Mouse (Mus musculus) neural tube, embryonic 15.5 days (tissue): ENCODE results near the gene Tbx6. TPM values are rescaled to one million over a fixed set of nuclear protein-coding genes. Genes with fewer than 3 reads are reported as not detected.
A peak's percentile ranks its signal among the peaks of the same experiment; 100 is the strongest.

Source experiments
- ATAC-seq: fragments of 200-750 bp; cut with Nextera tagmentation; 2 replicates; pipeline ENCODE4 v1.8.0; 2017; ENCODE audit warnings: mild to moderate bottlenecking, moderate TSS enrichment, moderate library complexity; ENCODE audit not compliant: low FRiP score
- H3K27ac ChIP-seq: fragments of 300-500 bp; sonication (generic); replicated peaks from 2 replicates; pipeline ENCODE4 v1.5.1; 2015; ENCODE audit warnings: mild to moderate bottlenecking, inconsistent platforms
- H3K27me3 ChIP-seq: fragments of 300-500 bp; sonication (generic); replicated peaks from 2 replicates; pipeline ENCODE4 v1.6.1; 2015; ENCODE audit warnings: inconsistent platforms
- H3K36me3 ChIP-seq: fragments of 300-500 bp; sonication (generic); 2 replicates; pipeline ENCODE4 v1.6.1; 2015; ENCODE audit warnings: inconsistent platforms
- H3K4me1 ChIP-seq: fragments of 300-500 bp; sonication (generic); 2 replicates; pipeline ENCODE4 v1.6.1; 2015; ENCODE audit warnings: inconsistent platforms
- H3K4me2 ChIP-seq: fragments of 300-500 bp; sonication (generic); 2 replicates; pipeline ENCODE4 v1.6.1; 2015; ENCODE audit warnings: inconsistent platforms, mild to moderate bottlenecking, moderate library complexity
- H3K4me3 ChIP-seq: fragments of 300-500 bp; sonication (generic); replicated peaks from 2 replicates; pipeline ENCODE4 v1.5.1; 2015; ENCODE audit warnings: mild to moderate bottlenecking, inconsistent platforms
- H3K9ac ChIP-seq: fragments of 300-500 bp; sonication (generic); replicated peaks from 2 replicates; pipeline ENCODE4 v1.6.1; 2015; ENCODE audit warnings: mild to moderate bottlenecking, inconsistent platforms
- H3K9me3 ChIP-seq: fragments of 300-500 bp; sonication (generic); replicated peaks from 2 replicates; pipeline ENCODE4 v1.6.1; 2016; ENCODE audit warnings: inconsistent platforms
- WGBS: fragments of 180-500 bp; shearing (Covaris S2); methylation state at CpG from one replicate; pipeline ENCODE4 v1.1.7; 2015; ENCODE audit warnings: mixed read lengths; 5-methylcytosine and 5-hydroxymethylcytosine counted together
- polyA plus RNA-seq: library from polyadenylated mRNA; unstranded; fragments of >200 nt; fragmentation: Nextera tagmentation; extraction: Ambion mirVana; gene quantifications from 2 replicates; pipeline ENCODE4 v1.2.1, GENCODE M21; 2015

The Tbx6 gene
- polyA plus RNA-seq, 1 experiment from 2014 or later = 0.35 TPM

GRCm38 (mm10) chr7:126823940-126824339 lies 42.7 kb downstream of the Tbx6 start:
- Histone ChIP-seq H3K27me3 (no peaks in the 10 kb centered on the region), H3K4me3 (peak overlapping the region; percentile 68), H3K4me2 (peak overlapping the region; percentile 64), H3K9me3 (no peaks in the 10 kb centered on the region), H3K27ac (peak overlapping the region; percentile 90), H3K9ac (peak overlapping the region; percentile 89), H3K4me1 (peaks cover 49% of the 10 kb centered on the region), H3K36me3 (0 out of 2 replicates have a peak, but pooled peaks cover 8% of the 10 kb centered on the region)
- 0 out of 2 replicates have a peak, but pooled peaks have one; percentile 8 for ATAC-seq
- WGBS = 7% methylated on average over 10 of the region's 10 CpGs

GRCm38 (mm10) chr7:126825403-126825802 lies 44.1 kb downstream of the Tbx6 start:
- WGBS = 24% methylated on average over 8 of the region's 8 CpGs
- H3K36me3 ChIP-seq = 0 out of 2 replicates have a peak, but pooled peaks cover 8% of the 10 kb centered on the region
- peak overlapping the region; percentile 1; the same call in 1 of the 2 replicates for H3K9ac ChIP-seq
- H3K27ac ChIP-seq = no peak overlapping the region
- peaks cover 57% of the 10 kb centered on the region for H3K4me1 ChIP-seq
- peak overlapping the region; percentile 64 for H3K4me2 ChIP-seq
- no peak overlapping the region; the same call in none of the 2 replicates for H3K4me3 ChIP-seq
- no peaks in the 10 kb centered on the region for H3K9me3 ChIP-seq
- H3K27me3 ChIP-seq = no peaks in the 10 kb centered on the region
- no peak for ATAC-seq

GRCm38 (mm10) chr7:126825952-126826351 lies 44.7 kb downstream of the Tbx6 start:
- Histone ChIP-seq H3K27ac (no peak overlapping the region), H3K9ac (peak overlapping the region; percentile 1; the same call in 1 of the 2 replicates), H3K9me3 (no peaks in the 10 kb centered on the region), H3K4me1 (peaks cover 57% of the 10 kb centered on the region), H3K4me3 (no peak overlapping the region), H3K27me3 (no peaks in the 10 kb centered on the region), H3K36me3 (0 out of 2 replicates have a peak, but pooled peaks cover 8% of the 10 kb centered on the region), H3K4me2 (peak overlapping the region; percentile 64; the same call in 1 of the 2 replicates)
- WGBS = 78% methylated on average over 5 of the region's 5 CpGs
- ATAC-seq = no peak

GRCm38 (mm10) chr7:126831539-126831938 lies 50.3 kb downstream of the Tbx6 start, which contains the start of gene 4930451I11Rik:
Gene 4930451I11Rik (minus strand): TSS chr7:126831639.
- Histone ChIP-seq H3K9ac (no peak within 1 kb of the TSS), H3K27ac (0 out of 2 replicates have a peak within 1 kb of the TSS, but pooled peaks have one; percentile 28)
- no peak; the same call in 1 of the 2 replicates for ATAC-seq

GRCm38 (mm10) chr7:126832036-126832598 lies 50.8 kb downstream of the Tbx6 start:
- H3K9ac ChIP-seq = no peak overlapping the region
- WGBS = under 1% methylated on average over 21 of the region's 21 CpGs
- H3K4me2 ChIP-seq = peak overlapping the region; percentile 58
- no peaks in the 10 kb centered on the region for H3K9me3 ChIP-seq
- ATAC-seq = peak; percentile 86
- H3K36me3 ChIP-seq = 0 out of 2 replicates have a peak, but pooled peaks cover 8% of the 10 kb centered on the region
- H3K4me1 ChIP-seq = peaks cover 21% of the 10 kb centered on the region
- H3K4me3 ChIP-seq = peak overlapping the region; percentile 21
- no peaks in the 10 kb centered on the region for H3K27me3 ChIP-seq
- H3K27ac ChIP-seq = 0 out of 2 replicates have a peak overlapping the region, but pooled peaks have one; percentile 28

More at GRCm38 (mm10) chr7:126831539-126831938, 50.3 kb downstream of the Tbx6 start, which contains the start of gene 4930451I11Rik:
- Histone ChIP-seq H3K9me3 (no peaks in the 10 kb centered on the region), H3K4me1 (peaks cover 27% of the 10 kb centered on the region), H3K4me2 (peak within 1 kb of the TSS; percentile 58), H3K4me3 (peak within 1 kb of the TSS; percentile 21), H3K27me3 (no peaks in the 10 kb centered on the region), H3K36me3 (0 out of 2 replicates have a peak, but pooled peaks cover 8% of the 10 kb centered on the region)
- 58% methylated on average over 5 of the region's 5 CpGs for WGBS

GRCm38 (mm10) chr7:126833294-126833693 lies 52.0 kb downstream of the Tbx6 start:
- no peak overlapping the region for H3K4me3 ChIP-seq
- WGBS = 100% methylated on average over 1 of the region's 1 CpGs
- H3K36me3 ChIP-seq = 0 out of 2 replicates have a peak, but pooled peaks cover 4% of the 10 kb centered on the region
- peaks cover 16% of the 10 kb centered on the region for H3K4me1 ChIP-seq
- no peaks in the 10 kb centered on the region for H3K9me3 ChIP-seq
- no peak overlapping the region for H3K9ac ChIP-seq
- no peak for ATAC-seq
- H3K27me3 ChIP-seq = no peaks in the 10 kb centered on the region
- H3K4me2 ChIP-seq = no peak overlapping the region
- H3K27ac ChIP-seq = no peak overlapping the region

Other genes starting within 250 kb of the Tbx6 start
- gene Eif3c, start 215.1 kb upstream of the Tbx6 start, polyA plus RNA-seq = 178 and 194 TPM in 2 replicates
- gene Apobr, start 196.5 kb upstream of the Tbx6 start, polyA plus RNA-seq = 0.22 and 1.3 TPM in 2 replicates
- 32.6 and 32.7 TPM in 2 replicates for gene Cln3, start 195.7 kb upstream of the Tbx6 start, polyA plus RNA-seq
- not detected in 2 replicates for gene Il27, start 186.5 kb upstream of the Tbx6 start, polyA plus RNA-seq
- 12.4 and 13.9 TPM in 2 replicates for gene Nupr1, start 150.6 kb upstream of the Tbx6 start, polyA plus RNA-seq
- gene Sgf29, start 132.2 kb upstream of the Tbx6 start, polyA plus RNA-seq = 53.2 and 64.5 TPM in 2 replicates
- gene Sult1a1, start 105.1 kb upstream of the Tbx6 start, polyA plus RNA-seq = 3.4 and 5.1 TPM in 2 replicates
- gene Bola2, start 86.1 kb upstream of the Tbx6 start, polyA plus RNA-seq = 131 and 154 TPM in 2 replicates
- 13.9 and 18.2 TPM in 2 replicates for gene Slx1b, start 85.7 kb upstream of the Tbx6 start, polyA plus RNA-seq
- gene Coro1a, start 73.7 kb upstream of the Tbx6 start, polyA plus RNA-seq = 120 and 192 TPM in 2 replicates
- 104 and 105 TPM in 2 replicates for gene Mapk3, start 21.9 kb upstream of the Tbx6 start, polyA plus RNA-seq
- gene Gdpd3, start 15.1 kb upstream of the Tbx6 start, polyA plus RNA-seq = 1.0 and 1.5 TPM in 2 replicates
- 187 and 207 TPM in 2 replicates for gene Ypel3, start 4.5 kb upstream of the Tbx6 start, polyA plus RNA-seq
- 154 and 188 TPM in 2 replicates for gene Ppp4c, start 11.0 kb downstream of the Tbx6 start, polyA plus RNA-seq
- gene Fam57b, start 16.2 kb downstream of the Tbx6 start, polyA plus RNA-seq = 48.2 and 54.4 TPM in 2 replicates
- gene 4930451I11Rik, start 50.2 kb downstream of the Tbx6 start, polyA plus RNA-seq = not detected in 2 replicates
- 36.2 and 39.3 TPM in 2 replicates for gene Doc2a, start 65.9 kb downstream of the Tbx6 start, polyA plus RNA-seq
- gene Hirip3, start 80.5 kb downstream of the Tbx6 start, polyA plus RNA-seq = 20.3 and 28.6 TPM in 2 replicates
- gene Ino80e, start 80.9 kb downstream of the Tbx6 start, polyA plus RNA-seq = 89.4 and 90.5 TPM in 2 replicates
- 52.4 and 55.2 TPM in 2 replicates for gene Taok2, start 103.2 kb downstream of the Tbx6 start, polyA plus RNA-seq
- 30.9 and 31.1 TPM in 2 replicates for gene Tmem219, start 141.4 kb downstream of the Tbx6 start, polyA plus RNA-seq
- gene Kctd13, start 147.4 kb downstream of the Tbx6 start, polyA plus RNA-seq = 102 and 121 TPM in 2 replicates
- 8.9 and 11.7 TPM in 2 replicates for gene Asphd1, start 168.1 kb downstream of the Tbx6 start, polyA plus RNA-seq
- 51.6 and 56.9 TPM in 2 replicates for gene Sez6l2, start 169.1 kb downstream of the Tbx6 start, polyA plus RNA-seq
- gene Cdipt, start 194.4 kb downstream of the Tbx6 start, polyA plus RNA-seq = 139 and 145 TPM in 2 replicates
- 0.82 and 1.0 TPM in 2 replicates for gene Cdiptos, start 194.6 kb downstream of the Tbx6 start, polyA plus RNA-seq
- 5.2 and 11.6 TPM in 2 replicates for gene Mvp, start 233.1 kb downstream of the Tbx6 start, polyA plus RNA-seq
- gene Pagr1b, start 235.0 kb downstream of the Tbx6 start, polyA plus RNA-seq = 0.79 and 1.2 TPM in 2 replicates
- 52.5 and 80.1 TPM in 2 replicates for gene Pagr1a, start 235.9 kb downstream of the Tbx6 start, polyA plus RNA-seq
- 18.8 and 54.5 TPM in 2 replicates for gene Gm42742, start 239.6 kb downstream of the Tbx6 start, polyA plus RNA-seq
- 69.9 and 72.5 TPM in 2 replicates for gene Prrt2, start 239.7 kb downstream of the Tbx6 start, polyA plus RNA-seq
- gene Maz, start 245.6 kb downstream of the Tbx6 start, polyA plus RNA-seq = 78.1 and 82.6 TPM in 2 replicates